Mouse (Mus musculus): Measurements from ENCODE around the gene Jaml. TPM values are rescaled to one million over a fixed set of nuclear protein-coding genes. Genes with fewer than 3 reads are reported as not detected.

Gene Jaml
- total RNA-seq, 2 experiments from 2014 or later, result 13.9 to 25.1 TPM

DNA sequence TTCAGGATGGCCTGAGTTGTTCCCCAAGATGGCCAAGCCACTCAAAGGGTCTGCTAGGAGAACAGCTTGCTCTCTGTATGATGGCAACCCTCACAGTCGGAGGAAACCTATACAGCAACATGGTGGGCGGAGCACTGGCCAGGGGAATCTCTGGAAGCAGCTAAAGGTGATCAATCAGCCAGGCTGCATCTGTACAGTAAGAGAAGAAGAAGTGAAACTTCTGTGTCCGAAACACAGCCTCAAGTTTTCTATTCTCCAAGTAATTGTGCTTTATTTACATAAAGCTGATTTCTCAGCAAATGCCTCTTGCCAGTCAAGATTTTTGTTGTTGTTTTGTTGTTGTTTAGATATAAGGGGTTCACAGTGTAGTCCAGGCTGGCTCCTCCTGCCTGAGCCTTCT is 1.1 kb upstream of the Jaml start:
- no peak for ATAC-seq (ENCODE audit: poor library complexity, severe bottlenecking)

DNA sequence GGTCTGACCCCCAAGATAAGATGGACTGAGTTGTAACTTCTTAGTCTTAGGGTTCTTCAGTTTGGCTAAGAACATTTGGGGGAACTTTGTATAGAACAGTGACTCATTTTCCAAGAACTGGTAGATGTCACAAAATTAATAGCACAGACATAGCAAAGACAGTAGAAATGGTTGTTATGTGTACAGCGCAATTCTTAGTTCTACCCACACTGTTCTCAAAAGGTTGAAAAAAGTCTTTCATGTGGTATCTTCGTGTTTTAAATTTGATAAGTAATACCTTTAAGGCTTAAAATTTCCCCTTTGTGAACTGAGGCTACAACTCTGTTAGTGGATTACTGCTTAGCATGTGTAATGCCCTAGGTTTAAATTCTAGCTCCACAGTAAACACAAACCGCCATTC is 4.1 kb downstream of the Jaml start:
- no peak for ATAC-seq (ENCODE audit: poor library complexity, severe bottlenecking)

- peak; percentile 84 for ATAC-seq (ENCODE audit: poor library complexity, severe bottlenecking)
These were observed 5.6 kb downstream of the Jaml start for GRCm38 (mm10) chr9:45084556-45084955.

DNA sequence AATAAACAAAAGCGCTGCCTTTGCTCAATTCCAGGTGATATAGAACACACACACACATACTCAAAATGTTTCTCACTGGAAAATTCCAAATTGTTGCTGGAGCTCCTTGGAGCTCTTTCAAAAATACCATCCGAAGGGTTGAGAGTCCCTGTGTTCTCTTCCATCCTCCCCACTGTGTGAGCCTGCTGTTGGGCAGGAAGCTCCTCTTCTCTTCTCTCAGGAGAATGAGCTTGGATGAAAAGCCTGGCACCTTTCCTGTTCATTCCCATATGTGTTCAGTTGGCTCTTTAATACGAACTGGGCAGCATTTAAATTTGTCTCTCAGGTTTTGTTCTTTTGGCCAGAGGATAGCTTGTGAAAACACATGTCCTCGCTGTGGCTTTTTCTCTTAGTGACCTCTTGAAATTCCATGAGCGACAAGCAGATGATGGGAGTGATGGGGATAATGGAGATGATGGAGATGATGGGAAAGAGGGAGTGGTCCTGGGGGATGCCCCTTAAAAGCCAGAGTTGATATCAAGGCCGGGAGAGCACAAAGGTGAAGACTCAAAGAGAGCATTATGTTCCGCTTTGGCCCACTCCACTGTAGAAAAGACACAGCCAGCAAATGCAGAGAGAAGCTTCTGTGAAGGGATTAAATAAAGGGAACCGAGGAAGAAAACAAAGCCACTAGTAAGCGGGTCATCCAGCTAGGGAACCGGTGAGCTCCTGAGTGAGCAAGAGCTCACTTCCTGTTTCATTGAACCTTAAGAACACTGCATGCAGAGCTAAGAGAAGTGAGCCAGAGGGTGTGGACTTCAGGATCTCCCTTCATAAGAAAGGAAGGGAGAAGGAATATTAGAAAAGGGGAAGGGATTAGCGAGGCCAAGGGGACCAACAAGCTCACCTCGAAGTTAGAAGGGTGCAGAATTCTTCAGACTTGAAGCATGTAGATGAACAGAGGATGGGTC is 7.0 kb downstream of the Jaml start:
- ATAC-seq (ENCODE audit: poor library complexity, severe bottlenecking), result peak; percentile 75

DNA sequence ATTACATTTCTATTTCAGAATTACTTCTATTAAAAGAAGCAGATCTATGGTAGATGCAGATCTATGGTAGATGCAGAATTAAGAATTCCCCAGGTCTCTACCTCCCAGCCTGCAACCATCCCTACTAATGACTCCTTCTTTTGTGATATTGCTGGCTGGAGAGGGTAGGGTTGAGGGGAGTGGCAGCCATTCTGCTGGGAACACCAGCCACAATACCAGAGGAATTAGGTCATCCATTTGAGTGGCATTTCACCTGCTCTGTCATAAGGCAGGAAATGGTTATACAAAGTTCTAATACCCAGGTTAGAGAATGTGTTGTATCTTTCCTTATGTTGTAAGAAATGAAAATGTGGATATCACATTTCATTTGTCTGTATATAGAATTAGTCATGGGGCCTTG is 9.1 kb downstream of the Jaml start:
- no peak for ATAC-seq (ENCODE audit: poor library complexity, severe bottlenecking)

DNA sequence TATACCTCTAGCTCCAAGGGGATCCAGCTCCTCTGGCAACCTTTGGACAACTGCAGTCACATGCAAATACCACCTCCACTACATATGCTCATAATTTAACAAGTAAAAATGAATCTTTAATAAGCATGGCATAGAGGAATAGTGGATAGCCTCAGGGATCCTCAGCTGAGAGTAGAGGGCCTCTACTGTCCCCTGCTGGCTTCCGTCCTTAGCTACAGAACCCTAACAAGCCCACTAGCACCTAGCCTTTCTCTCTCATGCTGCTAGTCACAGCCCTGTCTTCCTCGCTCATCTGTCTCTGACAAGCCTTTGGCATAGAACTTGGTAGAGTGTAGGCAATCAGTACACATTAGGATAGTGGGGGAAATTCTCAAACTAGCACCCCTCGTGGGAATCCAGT is 11.8 kb downstream of the Jaml start:
- no peak for ATAC-seq (ENCODE audit: poor library complexity, severe bottlenecking)

GRCm38 (mm10) chr9:45092641-45093040 is 13.7 kb downstream of the Jaml start:
- ATAC-seq (ENCODE audit: poor library complexity, severe bottlenecking), result no peak

GRCm38 (mm10) chr9:45095149-45095937 is 16.4 kb downstream of the Jaml start:
- peak; percentile 86 for ATAC-seq (ENCODE audit: poor library complexity, severe bottlenecking)

GRCm38 (mm10) chr9:45097877-45098276 is 18.9 kb downstream of the Jaml start:
- ATAC-seq (ENCODE audit: poor library complexity, severe bottlenecking), result no peak

DNA sequence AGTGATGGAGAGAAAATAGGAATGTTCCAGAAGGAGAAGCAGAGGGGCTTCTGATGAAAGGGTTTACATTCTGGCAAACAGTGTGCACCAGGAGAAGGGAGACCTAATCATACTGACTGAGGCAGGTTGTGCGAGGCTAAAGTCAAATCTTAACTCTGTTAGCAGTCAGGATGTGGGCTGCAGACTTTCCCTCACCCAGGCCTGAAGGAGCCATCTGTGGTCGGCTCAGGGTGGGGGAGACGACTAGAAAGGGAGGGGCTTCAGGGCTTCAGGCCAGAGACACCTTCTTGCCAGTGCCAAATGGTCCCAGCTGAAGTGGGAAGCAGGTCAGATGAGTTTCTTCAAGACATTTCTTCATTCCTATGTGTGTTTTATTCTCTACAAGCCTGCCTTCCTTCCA is 19.4 kb downstream of the Jaml start:
- no peak for ATAC-seq (ENCODE audit: poor library complexity, severe bottlenecking)

DNA sequence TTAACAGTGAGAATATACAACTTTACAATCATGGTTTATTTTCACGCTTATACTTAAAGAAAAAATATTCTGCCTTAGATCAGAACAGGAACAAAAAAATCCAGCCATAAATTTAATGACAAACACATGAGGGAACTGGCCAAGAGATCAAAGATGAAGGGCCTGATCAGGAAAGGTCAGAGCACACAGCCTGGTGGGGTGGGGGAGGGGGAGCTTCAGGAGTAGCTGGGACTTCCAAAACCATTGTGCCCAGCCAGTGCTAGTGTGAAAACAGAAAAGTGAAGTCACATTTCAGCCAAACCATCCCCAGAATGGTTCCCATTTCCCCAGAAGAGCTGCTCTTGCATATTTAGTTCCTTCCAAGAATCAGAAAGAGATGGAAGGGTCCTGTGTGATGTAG is 23.5 kb downstream of the Jaml start:
- ATAC-seq (ENCODE audit: poor library complexity, severe bottlenecking), result no peak

- ATAC-seq (ENCODE audit: poor library complexity, severe bottlenecking), result no peak
These were observed 24.4 kb downstream of the Jaml start for GRCm38 (mm10) chr9:45103211-45103979.

DNA sequence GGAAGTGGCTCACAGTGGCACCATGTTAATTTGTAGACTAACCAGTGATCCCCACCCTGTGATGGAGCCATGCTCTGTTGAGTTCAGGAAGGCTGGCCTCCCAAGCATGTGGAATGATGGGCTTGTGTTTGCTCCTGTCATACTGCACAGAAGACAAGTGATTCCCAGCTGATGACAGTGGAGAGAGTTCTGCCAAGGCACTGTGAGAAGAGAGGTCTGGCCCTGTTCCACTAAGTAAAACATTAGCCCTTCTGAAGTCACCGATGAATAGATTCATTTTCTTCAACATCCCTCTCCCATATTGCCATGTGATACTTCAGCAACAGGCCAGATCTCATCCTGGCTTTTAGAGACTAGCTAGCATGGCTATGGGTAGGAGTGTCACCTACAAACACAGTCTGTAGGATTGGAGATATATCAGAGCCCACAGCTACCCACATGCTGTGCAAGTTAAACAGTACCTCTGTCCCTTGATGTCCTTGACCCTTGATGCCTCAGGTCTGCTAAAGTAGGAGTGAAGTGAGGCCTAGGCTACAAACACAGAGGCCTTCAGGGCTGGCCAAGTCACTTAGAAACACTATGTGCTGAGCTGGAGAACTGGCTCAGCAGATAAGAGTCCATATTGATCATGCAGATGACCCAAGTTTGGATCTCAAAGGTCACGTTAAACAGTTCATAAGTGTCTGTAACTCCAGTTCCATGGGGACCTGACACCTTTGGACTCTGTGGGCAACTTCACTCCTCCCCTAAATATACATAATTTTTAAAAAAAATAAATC is 26.8 kb downstream of the Jaml start:
- ATAC-seq (ENCODE audit: poor library complexity, severe bottlenecking), result no peak

DNA sequence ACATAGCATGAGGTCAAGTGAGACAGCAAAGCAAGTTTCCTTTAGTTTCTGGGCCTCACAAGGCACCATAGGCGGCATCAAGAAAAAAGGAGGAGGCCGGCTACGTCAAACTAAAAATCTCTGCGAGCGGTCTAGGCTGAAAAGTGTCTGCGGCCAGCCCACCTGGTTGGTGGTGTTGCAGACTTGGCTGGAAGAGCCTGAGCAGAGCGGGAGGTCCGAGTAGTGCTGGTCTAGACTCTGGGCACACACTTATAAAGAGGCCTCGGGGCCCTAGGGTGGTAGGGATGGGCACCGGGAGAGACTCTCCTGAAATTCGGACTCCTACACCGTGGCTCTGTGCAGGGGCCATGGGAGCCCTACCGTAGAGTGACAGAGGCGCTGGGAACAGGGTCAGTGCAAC is 36.7 kb downstream of the Jaml start:
- no peak for ATAC-seq (ENCODE audit: poor library complexity, severe bottlenecking)

GRCm38 (mm10) chr9:45116819-45117218 is 37.8 kb downstream of the Jaml start:
- ATAC-seq (ENCODE audit: poor library complexity, severe bottlenecking), result peak; percentile 71

DNA sequence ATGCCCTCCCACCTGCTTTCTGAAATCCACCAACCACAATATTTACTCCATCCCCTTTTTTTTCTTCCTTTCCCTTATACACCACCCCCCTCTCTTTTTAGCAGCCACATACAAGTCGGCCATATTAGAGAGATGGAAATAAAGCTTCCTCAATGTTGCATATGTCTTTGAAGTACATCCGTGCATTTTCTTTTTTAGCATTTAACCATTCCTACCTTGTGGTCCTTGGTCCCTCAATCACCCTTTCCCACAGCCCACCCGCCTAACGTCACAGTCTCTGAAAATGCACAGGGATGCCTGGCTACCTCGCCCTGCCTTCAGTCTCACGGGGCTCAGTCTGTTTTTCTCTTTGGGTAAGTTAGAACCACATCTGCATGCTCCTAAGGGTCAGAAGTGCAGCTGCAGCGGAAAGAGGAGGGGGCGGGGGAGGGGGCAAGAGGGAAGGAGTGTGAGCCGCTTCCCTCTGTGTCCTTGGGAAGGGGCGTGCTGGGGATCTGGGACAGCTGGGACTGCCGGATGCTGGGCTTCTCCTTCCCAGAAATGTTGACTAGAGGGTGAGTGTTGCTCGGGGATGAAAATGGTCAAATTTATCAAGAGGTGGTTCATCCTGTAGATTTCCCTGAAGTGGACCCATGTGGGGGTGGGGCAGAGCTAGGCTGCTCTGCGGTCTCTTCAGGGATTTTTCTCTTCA is 38.9 kb downstream of the Jaml start, which contains the start of gene Scn2b:
Gene Scn2b, plus strand, starts transcription at position 42 of the 691 bp plus-strand sequence.
- ATAC-seq (ENCODE audit: poor library complexity, severe bottlenecking), result no peak

- ATAC-seq (ENCODE audit: poor library complexity, severe bottlenecking), result no peak
These were observed 39.6 kb downstream of the Jaml start for GRCm38 (mm10) chr9:45118552-45118951.

- no peak for ATAC-seq (ENCODE audit: poor library complexity, severe bottlenecking)
These were observed 40.5 kb downstream of the Jaml start for GRCm38 (mm10) chr9:45119316-45119953.

DNA sequence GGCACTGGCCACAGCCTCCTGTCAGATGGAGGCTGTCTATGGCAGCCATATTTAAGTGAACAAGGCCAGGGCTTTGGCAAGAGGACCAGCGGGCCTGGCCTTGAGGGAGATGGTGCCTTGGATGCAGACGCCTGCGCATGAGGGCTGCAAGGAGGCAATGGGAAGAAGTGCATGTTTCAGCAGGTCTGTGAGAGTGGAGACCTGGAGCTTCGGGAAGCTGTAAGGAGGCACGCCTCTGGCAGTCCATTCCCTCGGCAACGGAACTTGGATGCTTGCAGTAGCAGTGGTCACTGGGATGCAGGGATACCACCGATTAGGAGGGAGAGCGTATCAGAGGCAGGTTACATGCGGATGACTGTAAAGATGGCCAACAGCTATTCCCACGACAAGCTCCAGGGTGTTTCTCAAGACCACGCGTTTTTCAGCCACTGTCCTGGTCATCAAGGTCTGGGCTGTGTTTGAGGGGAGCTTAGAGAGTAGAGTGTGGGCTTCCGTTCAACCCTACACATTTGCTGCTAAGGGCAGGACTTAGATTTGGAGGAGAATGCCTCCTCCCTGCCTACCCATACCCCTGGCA is 41.1 kb downstream of the Jaml start:
- ATAC-seq (ENCODE audit: poor library complexity, severe bottlenecking), result no peak
